Mouse (Mus musculus): ENCODE results near the gene Fam214a. TPM values are rescaled to one million over a fixed set of nuclear protein-coding genes. Genes with fewer than 3 reads are reported as not detected.
"Not testable (repeated sequence)": the region's sequence is repeated elsewhere in the genome, so short reads cannot be mapped to it uniquely, and the experiment has no call there.

Fam214a gene
- polyA plus RNA-seq, 1 experiment from 2014 or later: 13.8 TPM

DNA sequence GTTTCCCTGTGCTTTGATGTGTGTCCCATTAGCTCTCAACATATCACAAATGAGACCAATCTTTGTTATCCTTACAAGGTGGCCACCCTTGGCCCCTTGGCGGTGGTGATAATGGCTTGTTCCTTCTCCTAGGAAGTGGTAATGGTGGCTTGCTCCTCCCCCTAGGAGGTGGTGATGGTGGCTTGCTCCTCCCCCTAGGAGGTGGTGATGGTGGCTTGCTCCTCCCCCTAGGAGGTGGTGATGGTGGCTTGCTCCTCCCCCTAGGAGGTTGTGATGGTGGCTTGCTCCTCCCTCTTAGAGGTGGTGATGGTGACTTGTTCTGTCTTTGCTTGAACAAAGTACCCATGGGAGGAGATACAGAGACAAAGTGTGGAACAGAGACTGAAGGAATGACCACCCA, 30.0 kb downstream of the Fam214a start:
- not testable (repeated sequence) for H3K36me3 ChIP-seq; H3K9ac ChIP-seq; H3K27ac ChIP-seq; H3K4me2 ChIP-seq; ATAC-seq (ENCODE audit: insufficient number of reproducible peaks, insufficient read depth, low FRiP score, low TSS enrichment, low read depth); H3K4me3 ChIP-seq; H3K27me3 ChIP-seq; H3K9me3 ChIP-seq
- H3K4me1 ChIP-seq: peaks cover 27% of the 10 kb centered on the region
- WGBS: 88% methylated on average over 1 of the region's 1 CpGs

DNA sequence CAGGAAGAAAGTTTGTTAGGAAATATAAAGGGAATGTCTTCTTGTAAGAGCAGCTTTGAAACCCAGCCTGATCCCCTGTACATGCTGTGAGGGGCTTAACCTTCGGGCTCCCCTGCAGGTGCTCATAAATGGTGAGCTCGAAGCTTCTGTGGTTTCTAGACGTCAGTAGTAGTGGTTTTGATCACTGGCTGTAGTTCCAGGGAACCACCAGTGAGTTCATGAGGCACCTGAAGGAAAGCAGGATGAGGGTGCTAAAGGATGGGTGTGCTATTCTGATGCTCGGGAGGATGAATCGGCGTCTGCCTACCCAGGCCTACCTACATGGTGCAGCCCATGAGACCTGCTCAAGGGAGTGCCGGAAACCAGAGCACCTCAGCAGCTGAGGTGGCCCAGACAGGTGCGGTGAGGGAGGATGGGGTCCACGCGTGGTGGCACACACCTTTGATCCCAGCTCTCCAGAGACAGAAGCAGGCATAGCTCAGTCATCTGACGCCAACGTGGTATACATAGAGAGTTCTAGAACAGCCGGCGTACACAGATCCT, 32.6 kb downstream of the Fam214a start:
- no peak overlapping the region for H3K4me3 ChIP-seq
- no peaks in the 10 kb centered on the region for H3K36me3 ChIP-seq
- 78% methylated on average over 14 of the region's 14 CpGs for WGBS
- H3K27ac ChIP-seq: no peak overlapping the region
- no peaks in the 10 kb centered on the region for H3K27me3 ChIP-seq
- H3K9me3 ChIP-seq: no peaks in the 10 kb centered on the region
- no peak overlapping the region for H3K9ac ChIP-seq
- no peak for ATAC-seq (ENCODE audit: insufficient number of reproducible peaks, insufficient read depth, low FRiP score, low TSS enrichment, low read depth)
- no peak overlapping the region for H3K4me2 ChIP-seq
- H3K4me1 ChIP-seq: peaks cover 23% of the 10 kb centered on the region

DNA sequence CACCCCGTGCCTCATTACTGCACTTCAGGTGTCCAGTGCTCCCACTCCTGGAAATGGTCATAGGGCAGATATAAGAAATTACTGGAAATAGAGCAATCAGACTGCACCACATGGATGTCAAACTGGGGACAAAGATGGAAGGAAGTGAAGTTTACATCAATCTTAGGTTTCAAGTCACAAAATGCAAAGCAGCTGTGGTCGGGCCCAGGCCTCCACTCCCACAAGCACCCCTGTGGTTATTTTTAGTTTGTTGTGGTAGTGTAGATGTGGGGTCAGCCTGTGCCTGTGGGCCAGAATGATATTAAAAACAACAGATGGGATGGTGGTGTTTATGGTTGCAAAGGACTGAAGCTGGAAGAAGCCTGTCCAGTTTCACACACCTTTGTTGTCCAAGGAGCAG, 33.1 kb downstream of the Fam214a start:
- no peak overlapping the region for H3K9ac ChIP-seq
- WGBS: 45% methylated on average over 2 of the region's 2 CpGs

DNA sequence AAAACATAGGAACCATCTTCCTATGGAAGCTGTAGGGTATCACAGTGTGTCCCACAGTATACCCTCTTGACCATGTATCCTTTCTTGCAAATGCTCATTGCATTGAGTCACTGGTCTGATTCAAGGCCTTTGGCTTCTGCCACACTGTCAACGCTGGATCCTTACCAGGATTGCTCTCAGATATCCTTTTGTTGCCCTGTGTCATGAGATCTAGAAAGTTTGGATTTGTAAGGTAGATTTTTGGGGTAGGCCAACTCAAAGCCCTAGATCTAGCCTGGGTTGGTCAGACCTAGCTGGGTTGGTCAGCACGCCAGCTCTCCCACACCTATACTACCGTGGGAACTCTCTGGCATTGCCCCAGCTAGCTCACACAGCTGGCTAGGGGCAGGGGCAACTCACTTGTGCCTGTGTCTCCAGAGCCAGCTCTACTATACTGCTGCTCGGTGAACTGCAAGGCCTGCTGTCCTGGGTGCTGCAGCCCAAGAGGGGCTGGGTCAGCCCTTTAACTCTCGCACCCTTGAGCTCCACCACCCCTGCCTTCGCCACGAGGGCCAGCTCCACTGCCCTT, 36.3 kb downstream of the Fam214a start:
- 86% methylated on average over 7 of the region's 7 CpGs for WGBS
- Histone ChIP-seq H3K36me3 (no peaks in the 10 kb centered on the region), H3K4me3 (no peak overlapping the region), H3K9ac (no peak overlapping the region), H3K27me3 (no peaks in the 10 kb centered on the region), H3K4me1 (peaks cover 10% of the 10 kb centered on the region), H3K4me2 (no peak overlapping the region), H3K27ac (no peak overlapping the region), H3K9me3 (no peaks in the 10 kb centered on the region)
- ATAC-seq (ENCODE audit: insufficient number of reproducible peaks, insufficient read depth, low FRiP score, low TSS enrichment, low read depth): no peak

More for the DNA sequence above, 33.1 kb downstream of the Fam214a start:
- Histone ChIP-seq H3K27me3 (no peaks in the 10 kb centered on the region), H3K27ac (no peak overlapping the region), H3K9me3 (no peaks in the 10 kb centered on the region), H3K4me2 (no peak overlapping the region), H3K4me1 (peaks cover 23% of the 10 kb centered on the region), H3K36me3 (no peaks in the 10 kb centered on the region), H3K4me3 (no peak overlapping the region)
- no peak for ATAC-seq (ENCODE audit: insufficient number of reproducible peaks, insufficient read depth, low FRiP score, low TSS enrichment, low read depth)

DNA sequence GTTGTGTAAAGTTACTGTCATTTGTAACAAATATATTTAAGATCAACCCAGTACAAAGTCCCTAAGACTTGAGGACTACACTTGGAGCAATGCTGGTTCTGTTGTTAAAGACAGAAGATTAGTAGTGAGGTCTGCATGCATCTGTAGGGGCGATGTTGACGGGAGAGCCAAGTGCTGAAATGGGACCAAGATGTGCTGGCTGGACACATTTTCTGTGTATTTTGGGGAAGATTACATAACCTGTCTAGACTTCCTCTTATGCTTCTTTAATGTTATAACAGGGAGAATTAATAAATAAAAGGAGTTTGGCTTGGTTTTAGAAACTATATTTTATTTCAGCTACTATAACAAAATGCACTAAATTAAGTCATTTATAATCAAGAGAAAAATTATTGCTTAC, 37.3 kb downstream of the Fam214a start:
- Histone ChIP-seq H3K4me2 (no peak overlapping the region), H3K27me3 (no peaks in the 10 kb centered on the region), H3K36me3 (no peaks in the 10 kb centered on the region), H3K9ac (no peak overlapping the region), H3K4me1 (peaks cover 10% of the 10 kb centered on the region), H3K9me3 (no peaks in the 10 kb centered on the region), H3K4me3 (no peak overlapping the region), H3K27ac (no peak overlapping the region)
- WGBS: 74% methylated on average over 2 of the region's 2 CpGs
- ATAC-seq (ENCODE audit: insufficient number of reproducible peaks, insufficient read depth, low FRiP score, low TSS enrichment, low read depth): no peak

DNA sequence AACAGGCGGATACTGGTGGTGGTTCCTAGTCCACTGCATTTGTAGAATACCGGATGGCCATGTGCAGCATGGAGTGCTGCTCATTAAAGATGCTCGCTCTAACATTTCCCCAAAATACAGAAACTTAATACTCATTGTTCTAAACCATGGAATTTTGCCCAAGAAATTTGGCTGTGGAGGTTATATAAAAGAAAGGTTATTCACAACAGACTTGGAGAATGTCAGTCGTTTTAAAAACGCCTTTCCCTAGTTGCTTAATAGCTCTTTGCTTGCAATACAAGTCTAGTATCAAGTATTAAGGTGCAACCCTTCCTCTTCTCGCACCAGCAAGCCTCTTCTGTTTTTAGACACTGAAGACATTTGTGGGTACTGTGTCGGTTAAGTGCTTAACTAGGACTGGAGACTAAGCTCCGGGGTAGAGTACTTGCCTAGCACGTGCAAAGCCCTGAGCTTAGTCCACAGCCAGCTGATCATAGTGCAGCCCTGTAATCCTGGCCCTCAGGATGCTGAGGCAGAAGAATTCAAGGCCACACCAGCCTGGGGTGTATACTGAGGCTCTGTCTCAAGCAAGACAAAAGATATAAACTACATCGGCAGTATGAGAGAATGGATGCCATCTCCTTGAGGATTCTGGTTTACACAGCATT, 42.0 kb downstream of the Fam214a start:
- ATAC-seq (ENCODE audit: insufficient number of reproducible peaks, insufficient read depth, low FRiP score, low TSS enrichment, low read depth): no peak
- H3K27ac ChIP-seq: no peak overlapping the region
- no peak overlapping the region for H3K4me2 ChIP-seq
- H3K9ac ChIP-seq: no peak overlapping the region
- no peaks in the 10 kb centered on the region for H3K36me3 ChIP-seq
- no peak overlapping the region for H3K4me3 ChIP-seq
- no peaks in the 10 kb centered on the region for H3K9me3 ChIP-seq
- no peaks in the 10 kb centered on the region for H3K27me3 ChIP-seq
- 0 out of 2 replicates have a peak, but pooled peaks cover 3% of the 10 kb centered on the region for H3K4me1 ChIP-seq
- WGBS: 76% methylated on average over 10 of the region's 10 CpGs

DNA sequence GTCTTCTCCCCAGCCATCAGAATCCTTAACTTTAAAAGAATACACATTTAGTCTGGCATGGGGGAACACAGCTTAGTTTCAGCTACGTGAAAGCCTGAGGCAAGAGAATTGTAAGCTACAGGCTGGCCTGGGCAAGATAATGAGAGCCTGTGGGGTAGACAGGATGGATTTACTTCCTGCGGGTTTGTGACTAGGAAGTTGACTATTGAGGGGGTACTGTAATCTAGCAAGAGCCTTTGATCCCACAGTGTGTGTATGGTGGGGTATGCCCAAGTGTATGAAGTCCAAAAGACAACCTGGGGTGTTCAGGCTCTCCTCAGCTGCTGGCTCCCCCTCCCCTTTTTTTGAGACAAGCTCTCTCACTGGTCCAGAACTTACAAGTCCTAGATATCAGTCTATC, 43.7 kb downstream of the Fam214a start:
- Histone ChIP-seq H3K9ac (no peak overlapping the region), H3K9me3 (no peaks in the 10 kb centered on the region), H3K4me3 (no peak overlapping the region), H3K36me3 (0 out of 2 replicates have a peak, but pooled peaks cover 5% of the 10 kb centered on the region), H3K4me1 (0 out of 2 replicates have a peak, but pooled peaks cover 5% of the 10 kb centered on the region), H3K27ac (no peak overlapping the region), H3K4me2 (no peak overlapping the region), H3K27me3 (no peaks in the 10 kb centered on the region)
- no peak for ATAC-seq (ENCODE audit: insufficient number of reproducible peaks, insufficient read depth, low FRiP score, low TSS enrichment, low read depth)
- 23% methylated on average over 2 of the region's 2 CpGs for WGBS

DNA sequence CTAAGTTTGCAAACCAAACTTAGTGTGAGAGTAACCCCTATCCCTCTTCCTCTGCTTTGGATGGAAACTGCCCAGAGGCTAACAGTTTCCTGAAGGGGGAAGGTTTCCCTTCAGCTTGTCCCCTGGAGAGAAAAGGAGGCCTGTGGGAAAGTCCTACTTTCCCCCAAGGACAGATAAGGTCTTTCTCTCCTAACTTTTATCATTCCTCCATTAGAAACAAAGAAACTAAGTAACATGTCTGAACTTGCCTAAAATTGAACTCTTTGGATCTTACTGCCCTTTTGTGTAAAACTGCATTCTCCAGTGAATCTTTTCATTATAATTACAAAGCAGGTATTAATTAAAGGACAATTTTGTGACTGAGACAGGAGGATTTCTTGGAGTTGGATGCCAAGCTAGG, 45.3 kb downstream of the Fam214a start:
- ATAC-seq (ENCODE audit: insufficient number of reproducible peaks, insufficient read depth, low FRiP score, low TSS enrichment, low read depth): no peak
- Histone ChIP-seq H3K9ac (no peak overlapping the region), H3K4me1 (0 out of 2 replicates have a peak, but pooled peaks cover 13% of the 10 kb centered on the region), H3K9me3 (no peaks in the 10 kb centered on the region), H3K27ac (no peak overlapping the region), H3K4me2 (no peak overlapping the region), H3K4me3 (no peak overlapping the region), H3K36me3 (0 out of 2 replicates have a peak, but pooled peaks cover 5% of the 10 kb centered on the region), H3K27me3 (no peaks in the 10 kb centered on the region)

DNA sequence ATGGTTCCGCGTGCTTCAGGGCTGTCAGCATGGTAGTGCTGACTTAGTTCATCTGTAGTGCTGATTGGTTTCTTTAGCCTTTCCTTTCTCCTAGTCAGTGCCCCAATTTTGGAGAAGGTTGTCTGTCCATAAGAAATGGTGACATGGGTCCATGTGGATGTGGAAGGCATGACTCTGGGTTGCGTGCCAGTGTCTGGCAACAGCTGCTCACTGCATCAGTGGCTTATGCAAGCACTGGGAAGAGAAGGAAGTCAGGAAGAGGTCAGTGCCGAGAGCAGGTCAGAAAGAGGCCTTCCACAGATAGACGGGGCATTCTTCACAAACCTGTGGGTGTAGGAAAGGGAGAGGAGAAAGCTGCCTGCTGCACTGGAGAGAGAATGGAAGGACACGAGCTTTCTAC, 48.3 kb downstream of the Fam214a start:
- Histone ChIP-seq H3K4me2 (no peak overlapping the region), H3K27ac (no peak overlapping the region), H3K4me3 (no peak overlapping the region), H3K36me3 (peaks cover 9% of the 10 kb centered on the region), H3K9ac (no peak overlapping the region; the same call in 1 of the 2 replicates), H3K27me3 (no peaks in the 10 kb centered on the region), H3K4me1 (0 out of 2 replicates have a peak, but pooled peaks cover 13% of the 10 kb centered on the region), H3K9me3 (no peaks in the 10 kb centered on the region)
- no peak for ATAC-seq (ENCODE audit: insufficient number of reproducible peaks, insufficient read depth, low FRiP score, low TSS enrichment, low read depth)
- WGBS: 81% methylated on average over 6 of the region's 6 CpGs

DNA sequence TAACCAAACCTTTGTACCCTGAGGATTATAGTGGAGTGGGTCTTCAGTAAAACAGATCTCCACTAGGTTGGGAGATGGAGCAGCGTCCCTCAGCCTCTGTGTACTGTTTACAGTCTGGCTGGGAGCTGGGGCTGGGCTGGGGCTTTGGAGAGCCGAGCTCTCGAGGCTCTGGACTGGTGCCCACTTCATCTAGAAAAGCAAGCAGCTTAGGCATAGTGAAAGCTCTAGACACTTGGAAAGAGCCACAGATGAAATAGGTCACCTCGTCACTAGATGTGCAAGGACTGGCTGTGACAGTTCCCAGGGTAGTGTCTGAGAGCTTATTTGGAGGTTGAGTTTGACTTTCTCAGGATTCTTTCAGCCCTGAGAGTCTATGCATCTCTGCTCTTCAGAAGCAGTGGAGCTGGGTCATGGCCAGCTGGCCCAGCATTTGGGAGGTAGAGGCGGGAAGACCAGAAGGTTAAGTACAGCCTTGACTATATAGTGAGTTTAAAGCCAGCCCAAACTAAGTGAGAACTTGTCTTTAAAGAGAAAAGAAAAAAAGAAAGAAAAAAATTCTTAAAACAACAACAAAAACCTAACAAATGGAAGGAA, 49.0 kb downstream of the Fam214a start:
- Histone ChIP-seq H3K4me1 (0 out of 2 replicates have a peak, but pooled peaks cover 10% of the 10 kb centered on the region), H3K4me2 (no peak overlapping the region), H3K9me3 (no peaks in the 10 kb centered on the region), H3K9ac (no peak overlapping the region), H3K4me3 (no peak overlapping the region), H3K36me3 (peaks cover 16% of the 10 kb centered on the region), H3K27me3 (no peaks in the 10 kb centered on the region), H3K27ac (no peak overlapping the region)
- no peak for ATAC-seq (ENCODE audit: insufficient number of reproducible peaks, insufficient read depth, low FRiP score, low TSS enrichment, low read depth)
- 73% methylated on average over 5 of the region's 5 CpGs for WGBS

DNA sequence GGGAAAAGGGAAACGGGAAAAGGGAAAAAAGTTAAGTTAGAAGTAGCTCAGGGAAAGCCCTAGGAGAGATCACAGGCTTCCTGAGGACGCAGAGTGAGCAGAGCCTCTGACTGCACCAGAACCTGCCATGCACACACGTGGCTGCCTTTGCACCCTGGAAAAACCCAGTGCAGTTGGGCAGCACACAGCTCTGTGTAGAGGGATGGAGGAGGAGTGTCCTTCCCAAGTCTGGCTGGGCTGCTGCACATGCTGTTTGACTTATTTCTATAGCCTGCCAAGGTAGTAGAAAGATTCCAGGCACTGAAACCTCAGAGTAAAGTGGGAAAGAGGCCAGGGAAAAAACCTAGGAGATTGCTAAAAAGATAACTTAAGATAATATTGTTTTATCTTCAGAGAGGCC, 49.6 kb downstream of the Fam214a start:
- Histone ChIP-seq H3K9me3 (no peaks in the 10 kb centered on the region), H3K4me3 (no peak overlapping the region), H3K27ac (no peak overlapping the region), H3K27me3 (no peaks in the 10 kb centered on the region), H3K4me1 (0 out of 2 replicates have a peak, but pooled peaks cover 10% of the 10 kb centered on the region), H3K36me3 (peaks cover 17% of the 10 kb centered on the region), H3K4me2 (no peak overlapping the region), H3K9ac (no peak overlapping the region)
- no peak for ATAC-seq (ENCODE audit: insufficient number of reproducible peaks, insufficient read depth, low FRiP score, low TSS enrichment, low read depth)
- WGBS: 59% methylated on average over 3 of the region's 3 CpGs

DNA sequence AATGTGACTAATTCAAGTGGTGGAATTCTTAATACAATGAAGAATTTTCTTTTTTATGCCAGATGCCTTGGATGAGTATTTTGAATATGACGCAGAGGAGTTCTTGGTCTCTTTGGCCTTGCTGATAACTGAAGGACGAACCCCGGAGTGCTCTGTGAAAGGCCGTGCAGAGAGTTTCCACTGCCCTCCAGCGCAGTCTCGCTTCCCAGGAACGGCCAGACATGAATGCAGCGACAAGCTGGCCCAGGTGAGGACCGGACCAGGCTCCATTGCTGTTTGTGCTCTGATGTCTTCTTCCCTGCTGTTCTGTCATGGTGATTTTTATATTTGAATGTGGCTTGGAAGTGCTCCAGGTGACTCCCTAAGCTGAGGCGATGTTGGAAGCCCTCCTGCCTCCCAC, 51.5 kb downstream of the Fam214a start:
- Histone ChIP-seq H3K9me3 (no peaks in the 10 kb centered on the region), H3K9ac (no peak overlapping the region), H3K4me2 (no peak overlapping the region), H3K36me3 (peaks cover 25% of the 10 kb centered on the region), H3K4me3 (no peak overlapping the region), H3K27ac (no peak overlapping the region), H3K4me1 (0 out of 2 replicates have a peak, but pooled peaks cover 10% of the 10 kb centered on the region), H3K27me3 (no peaks in the 10 kb centered on the region)
- no peak for ATAC-seq (ENCODE audit: insufficient number of reproducible peaks, insufficient read depth, low FRiP score, low TSS enrichment, low read depth)
- 92% methylated on average over 10 of the region's 10 CpGs for WGBS

All from embryonic facial prominence, embryonic 13.5 days (tissue).